In genomic region chr6:4747677-4748505, GRCm38 (mm10) we compare ENCODE assay signal across 8 mouse cellular contexts. TPM values are rescaled to one million over a fixed set of nuclear protein-coding genes. Genes with fewer than 3 reads are reported as not detected.
A peak's percentile ranks its signal among the peaks of the same experiment; 100 is the strongest.
DNase-seq lines count a peak whose midpoint lies in the region; ATAC-seq and TF ChIP-seq lines count a peak whose summit lies in the region.

No protein-coding gene starts in this region.

- DNase-seq in embryo, embryonic 10 days (ENCODE audit: low spot score), result peak; percentile 81
- DNase-seq in embryo, embryonic 9.5 days (ENCODE audit: extremely low spot score), result no peak
- peak; percentile 65 for DNase-seq in cerebellum, adult 9-11 months
- peak; percentile 32 for DNase-seq in gastrocnemius, adult 2 months
- DNase-seq in intestine, embryonic 14.5 days (ENCODE audit: low spot score), result peak; percentile 77
- DNase-seq in left cerebral cortex, adult 9 months (ENCODE audit: low spot score in 2 of 2), result peak; percentile 27 to 51
- peak; percentile 34 to 51 for DNase-seq in lung, postnatal 4 days
- DNase-seq in right cerebral cortex, postnatal 14 days, result peak; percentile 37

- peak overlapping the region; percentile 34 for H3K9ac ChIP-seq in intestine, embryonic 14.5 days (ENCODE audit: low read length)

- no peak for ATAC-seq in intestine, embryonic 14.5 days (replicated peaks; ENCODE audit: low FRiP score, low TSS enrichment, low read depth)

- H3K27me3 ChIP-seq in intestine, embryonic 14.5 days (replicated peaks; ENCODE audit: control insufficient read depth, insufficient read depth, low read length), result no peaks in the 10 kb centered on the region

- H3K4me1 ChIP-seq in intestine, embryonic 14.5 days (replicated peaks; ENCODE audit: control insufficient read depth, insufficient read depth, low read length), result peaks cover 6% of the 10 kb centered on the region; the same call in 1 of the 2 replicates

- H3K4me2 ChIP-seq in intestine, embryonic 14.5 days (ENCODE audit: low read length), result peak overlapping the region; percentile 43

- TF ChIP-seq CTCF in gastrocnemius, adult 2 months (IDR thresholded peaks at IDR 0.05), result no peak

- no peaks in the 10 kb centered on the region for H3K36me3 ChIP-seq in intestine, embryonic 14.5 days (ENCODE audit: control insufficient read depth, insufficient read depth, low read length)

- peaks cover 22% of the 10 kb centered on the region; the same call in 1 of the 2 replicates for H3K9me3 ChIP-seq in intestine, embryonic 14.5 days (ENCODE audit: control insufficient read depth, low read length)

- H3K27ac ChIP-seq in gastrocnemius, adult 2 months, result peak overlapping the region; percentile 56
- H3K27ac ChIP-seq in intestine, embryonic 14.5 days (ENCODE audit: low read depth), result peak overlapping the region; percentile 69

- intact Hi-C loops in gastrocnemius, adult 2 months (cut with DNase I), result loop anchor here (5.0 to 10.0 kb wide), 2 partner anchors 41 to 193 kb away; no protein-coding TSS in a partner anchor

- peak overlapping the region; percentile 84 for H3K4me3 ChIP-seq in gastrocnemius, adult 2 months
- peak overlapping the region; percentile 41 for H3K4me3 ChIP-seq in intestine, embryonic 14.5 days (ENCODE audit: low read depth, low read length)

- WGBS in intestine, embryonic 14.5 days, result 54% methylated on average over 71 of the region's 71 CpGs

RNA-seq across cellular contexts. Expression of gene Peg10, which starts 0.8 kb away (rescaled TPM):
- total RNA-seq in gastrocnemius, adult 2 months (2021), result 1 to 10 TPM; 1.1 to 1.5 TPM
- 5.9 and 6.6 TPM in 2 replicates for polyA plus RNA-seq in intestine, embryonic 14.5 days (2014; fragmentation: Nextera tagmentation; extraction: Ambion mirVana)

RNA-seq across cellular contexts. Expression of gene Sgce, which starts 0.9 kb away (rescaled TPM):
- 10 to 100 TPM in 1 of 2 experiments, 1 to 10 TPM in 1; 9.3 to 10.9 TPM for total RNA-seq in gastrocnemius, adult 2 months (2021)
- polyA plus RNA-seq in intestine, embryonic 14.5 days (2014; fragmentation: Nextera tagmentation; extraction: Ambion mirVana), result 42.2 and 53.0 TPM in 2 replicates
